Mouse (Mus musculus): ENCODE results near the gene Nhsl2. TPM values are rescaled to one million over a fixed set of nuclear protein-coding genes. Genes with fewer than 3 reads are reported as not detected.

The Nhsl2 gene
- polyA plus RNA-seq, 1 experiment: not detected

- no peak for TF ChIP-seq GATA1 (IDR thresholded peaks at IDR 0.05; ENCODE audit: low read length)
These were observed 95.7 kb downstream of the Nhsl2 start for GRCm38 (mm10) chrX:101944761-101945330.

GRCm38 (mm10) chrX:101952436-101952835 lies 103.3 kb downstream of the Nhsl2 start:
- no peak for TF ChIP-seq GATA1 (IDR thresholded peaks at IDR 0.05; ENCODE audit: low read length)

- no peak for TF ChIP-seq GATA1 (IDR thresholded peaks at IDR 0.05; ENCODE audit: low read length)
These were observed 104.1 kb downstream of the Nhsl2 start for GRCm38 (mm10) chrX:101953256-101953655.

- TF ChIP-seq GATA1 (IDR thresholded peaks at IDR 0.05; ENCODE audit: low read length): no peak
These were observed 104.8 kb downstream of the Nhsl2 start for GRCm38 (mm10) chrX:101953787-101954491.

- no peak for TF ChIP-seq GATA1 (IDR thresholded peaks at IDR 0.05; ENCODE audit: low read length)
These were observed 105.3 kb downstream of the Nhsl2 start for GRCm38 (mm10) chrX:101954492-101954851.

- no peak for TF ChIP-seq GATA1 (IDR thresholded peaks at IDR 0.05; ENCODE audit: low read length)
These were observed 112.7 kb downstream of the Nhsl2 start for GRCm38 (mm10) chrX:101961848-101962247.

GRCm38 (mm10) chrX:101963711-101964110 lies 114.5 kb downstream of the Nhsl2 start:
- no peak for TF ChIP-seq GATA1 (IDR thresholded peaks at IDR 0.05; ENCODE audit: low read length)

GRCm38 (mm10) chrX:101973028-101973427 lies 123.8 kb downstream of the Nhsl2 start:
- TF ChIP-seq GATA1 (IDR thresholded peaks at IDR 0.05; ENCODE audit: low read length): no peak

GRCm38 (mm10) chrX:101976931-101977330 lies 127.7 kb downstream of the Nhsl2 start:
- TF ChIP-seq GATA1 (IDR thresholded peaks at IDR 0.05; ENCODE audit: low read length): no peak

GRCm38 (mm10) chrX:101978861-101979260 lies 129.7 kb downstream of the Nhsl2 start:
- TF ChIP-seq GATA1 (IDR thresholded peaks at IDR 0.05; ENCODE audit: low read length): no peak

GRCm38 (mm10) chrX:101979267-101979666 lies 130.1 kb downstream of the Nhsl2 start:
- no peak for TF ChIP-seq GATA1 (IDR thresholded peaks at IDR 0.05; ENCODE audit: low read length)

GRCm38 (mm10) chrX:101980586-101980985 lies 131.4 kb downstream of the Nhsl2 start:
- no peak for TF ChIP-seq GATA1 (IDR thresholded peaks at IDR 0.05; ENCODE audit: low read length)

GRCm38 (mm10) chrX:101981450-101981849 lies 132.3 kb downstream of the Nhsl2 start:
- no peak for TF ChIP-seq GATA1 (IDR thresholded peaks at IDR 0.05; ENCODE audit: low read length)

GRCm38 (mm10) chrX:101983638-101984037 lies 134.5 kb downstream of the Nhsl2 start:
- TF ChIP-seq GATA1 (IDR thresholded peaks at IDR 0.05; ENCODE audit: low read length): no peak

- no peak for TF ChIP-seq GATA1 (IDR thresholded peaks at IDR 0.05; ENCODE audit: low read length)
These were observed 137.6 kb downstream of the Nhsl2 start for GRCm38 (mm10) chrX:101986657-101987367.

GRCm38 (mm10) chrX:101993841-101994571 lies 144.8 kb downstream of the Nhsl2 start:
- no peak for TF ChIP-seq GATA1 (IDR thresholded peaks at IDR 0.05; ENCODE audit: low read length)
